In genomic region chr8:120607885-120608284, GRCm38 (mm10) we compare ENCODE assay signal across 8 mouse cellular contexts. TPM values are rescaled to one million over a fixed set of nuclear protein-coding genes. Genes with fewer than 3 reads are reported as not detected.
A peak's percentile ranks its signal among the peaks of the same experiment; 100 is the strongest.
DNase-seq lines count a peak whose midpoint lies in the region; ATAC-seq lines count a peak whose summit lies in the region.

No protein-coding gene starts in this region.

- H3K9ac ChIP-seq in liver, embryonic 13.5 days = no peak overlapping the region

- peak; percentile 87 for DNase-seq in B cell, adult 2 months
- DNase-seq in MN1 (ENCODE audit: low spot score) = peak; percentile 78
- DNase-seq in cerebellum, postnatal 10 days = peak; percentile 91 to 95
- peak; percentile 77 for DNase-seq in gastrocnemius, adult 18-20 months (ENCODE audit: low spot score)
- peak; percentile 90 for DNase-seq in kidney, postnatal 10 days
- DNase-seq in liver, embryonic 13.5 days = peak; percentile 52
- peak; percentile 74 for DNase-seq in ovary, postnatal 14 days (ENCODE audit: low spot score)
- DNase-seq in thymus, postnatal 36 days = peak; percentile 71 to 80

- H3K4me1 ChIP-seq in liver, embryonic 13.5 days (replicated peaks) = peaks cover 12% of the 10 kb centered on the region

- no peaks in the 10 kb centered on the region for H3K9me3 ChIP-seq in liver, embryonic 13.5 days (replicated peaks)

- H3K4me3 ChIP-seq in liver, embryonic 13.5 days (replicated peaks) = 0 out of 2 replicates have a peak overlapping the region, but pooled peaks have one; percentile 10

- 0 out of 2 replicates have a peak, but pooled peaks cover 8% of the 10 kb centered on the region for H3K27me3 ChIP-seq in liver, embryonic 13.5 days

- WGBS in liver, embryonic 13.5 days (ENCODE audit: insufficient replicate concordance) = 6% methylated on average over 7 of the region's 7 CpGs

- no peak overlapping the region for H3K27ac ChIP-seq in liver, embryonic 13.5 days

- H3K4me2 ChIP-seq in liver, embryonic 13.5 days = peak overlapping the region; percentile 39

- ATAC-seq in liver, embryonic 13.5 days (ENCODE audit: low read depth) = peak; percentile 58

- no peaks in the 10 kb centered on the region for H3K36me3 ChIP-seq in liver, embryonic 13.5 days

RNA-seq across cellular contexts. Expression of gene Gins2, which starts 18.8 kb away (rescaled TPM):
- under 1 TPM in 1 of 2 experiments, not detected in 1; 0.80 TPM for total RNA-seq in gastrocnemius, adult 18-20 months (2021)
- 75.6 and 75.9 TPM in 2 replicates for polyA plus RNA-seq in liver, embryonic 13.5 days (2015; fragmentation: Nextera tagmentation; extraction: Ambion mirVana)

RNA-seq across cellular contexts. Expression of gene 1190005I06Rik, which starts 39.5 kb away (rescaled TPM):
- total RNA-seq in gastrocnemius, adult 18-20 months (2021) = 1 to 10 TPM in 1 of 2 experiments, under 1 TPM in 1; 0.37 to 1.0 TPM
- polyA plus RNA-seq in liver, embryonic 13.5 days (2015; fragmentation: Nextera tagmentation; extraction: Ambion mirVana) = 0.89 and 1.2 TPM in 2 replicates

RNA-seq across cellular contexts. Expression of gene Gm27021, which starts 60.0 kb away (rescaled TPM):
- total RNA-seq in gastrocnemius, adult 18-20 months (2021) = not detected
- polyA plus RNA-seq in liver, embryonic 13.5 days (2015; fragmentation: Nextera tagmentation; extraction: Ambion mirVana) = 0.38 and 1.3 TPM in 2 replicates
